Mouse (Mus musculus): Measurements from ENCODE around the gene Hist1h2bb. TPM values are rescaled to one million over a fixed set of nuclear protein-coding genes. Genes with fewer than 3 reads are reported as not detected.
A peak's percentile ranks its signal among the peaks of the same experiment; 100 is the strongest.
"Not testable (repeated sequence)": the region's sequence is repeated elsewhere in the genome, so short reads cannot be mapped to it uniquely, and the experiment has no call there.

Hist1h2bb gene
- 3.2 and 4.1 TPM in 2 replicates for polyA plus RNA-seq (2015; fragmentation: Nextera tagmentation; extraction: Ambion mirVana)

GRCm38 (mm10) chr13:23746201-23747080 lies at the start of gene Hist1h2bb:
Hist1h2bb (plus strand) TSS chr13:23746734.
- Histone ChIP-seq H3K27ac (peak within 1 kb of the TSS; percentile 98), H3K4me1 (peaks cover 21% of the 10 kb centered on the region), H3K9ac (peak within 1 kb of the TSS; percentile 59), H3K4me2 (peak within 1 kb of the TSS; percentile 63), H3K4me3 (peak within 1 kb of the TSS; percentile 36)
- ATAC-seq (ENCODE audit: borderline replicate concordance, extremely low read depth, low FRiP score, low TSS enrichment), result peak; percentile 93
- WGBS, result under 1% methylated on average over 36 of the region's 58 CpGs
- not testable (repeated sequence) for H3K36me3 ChIP-seq, H3K27me3 ChIP-seq, H3K9me3 ChIP-seq

GRCm38 (mm10) chr13:23697491-23698299 lies 48.8 kb upstream of the Hist1h2bb start:
- peak; percentile 43; the same call in 1 of the 2 replicates for ATAC-seq (ENCODE audit: borderline replicate concordance, extremely low read depth, low FRiP score, low TSS enrichment)
- Histone ChIP-seq H3K9ac (peak overlapping the region; percentile 51), H3K4me1 (peaks cover 26% of the 10 kb centered on the region), H3K4me2 (peak overlapping the region; percentile 55), H3K27ac (peak overlapping the region; percentile 94), H3K9me3 (no peaks in the 10 kb centered on the region), H3K4me3 (peak overlapping the region; percentile 41), H3K36me3 (no peaks in the 10 kb centered on the region), H3K27me3 (no peaks in the 10 kb centered on the region)
- WGBS, result under 1% methylated on average over 28 of the region's 32 CpGs

GRCm38 (mm10) chr13:23698300-23698693 lies 48.2 kb upstream of the Hist1h2bb start, which contains the start of gene Hist1h4c:
Hist1h4c (minus strand) TSS chr13:23698454.
- Histone ChIP-seq H3K4me1 (peaks cover 26% of the 10 kb centered on the region), H3K9ac (peak within 1 kb of the TSS; percentile 51), H3K36me3 (no peaks in the 10 kb centered on the region), H3K27ac (peak within 1 kb of the TSS; percentile 94), H3K4me3 (peak within 1 kb of the TSS; percentile 41), H3K4me2 (peak within 1 kb of the TSS; percentile 55), H3K9me3 (no peaks in the 10 kb centered on the region), H3K27me3 (no peaks in the 10 kb centered on the region)
- ATAC-seq (ENCODE audit: borderline replicate concordance, extremely low read depth, low FRiP score, low TSS enrichment), result peak; percentile 96
- WGBS, result 0% methylated on average over 20 of the region's 22 CpGs

- Histone ChIP-seq H3K9me3 (no peaks in the 10 kb centered on the region), H3K9ac (peak overlapping the region; percentile 32; the same call in 1 of the 2 replicates), H3K4me3 (0 out of 2 replicates have a peak overlapping the region, but pooled peaks have one; percentile 5), H3K36me3 (no peaks in the 10 kb centered on the region), H3K4me2 (peak overlapping the region; percentile 46), H3K4me1 (peaks cover 26% of the 10 kb centered on the region), H3K27ac (peak overlapping the region; percentile 90), H3K27me3 (no peaks in the 10 kb centered on the region)
- WGBS, result 63% methylated on average over 6 of the region's 6 CpGs
- ATAC-seq (ENCODE audit: borderline replicate concordance, extremely low read depth, low FRiP score, low TSS enrichment), result no peak
Measured at GRCm38 (mm10) chr13:23698996-23699395, 47.5 kb upstream of the Hist1h2bb start.

GRCm38 (mm10) chr13:23699767-23700166 lies 46.8 kb upstream of the Hist1h2bb start:
- no peaks in the 10 kb centered on the region for H3K9me3 ChIP-seq
- H3K27ac ChIP-seq, result no peak overlapping the region
- no peak overlapping the region for H3K4me2 ChIP-seq
- 68% methylated on average over 3 of the region's 3 CpGs for WGBS
- ATAC-seq (ENCODE audit: borderline replicate concordance, extremely low read depth, low FRiP score, low TSS enrichment), result no peak
- H3K27me3 ChIP-seq, result no peaks in the 10 kb centered on the region
- peaks cover 26% of the 10 kb centered on the region for H3K4me1 ChIP-seq
- H3K36me3 ChIP-seq, result no peaks in the 10 kb centered on the region
- no peak overlapping the region for H3K4me3 ChIP-seq
- H3K9ac ChIP-seq, result no peak overlapping the region

- H3K27ac ChIP-seq, result no peak overlapping the region
- peaks cover 20% of the 10 kb centered on the region for H3K4me1 ChIP-seq
- H3K9ac ChIP-seq, result no peak overlapping the region
- ATAC-seq (ENCODE audit: borderline replicate concordance, extremely low read depth, low FRiP score, low TSS enrichment), result peak; percentile 29; the same call in 1 of the 2 replicates
- no peak overlapping the region for H3K4me2 ChIP-seq
- no peaks in the 10 kb centered on the region for H3K36me3 ChIP-seq
- H3K9me3 ChIP-seq, result no peaks in the 10 kb centered on the region
- no peak overlapping the region for H3K4me3 ChIP-seq
- WGBS, result 21% methylated on average over 8 of the region's 8 CpGs
- no peaks in the 10 kb centered on the region for H3K27me3 ChIP-seq
Measured at GRCm38 (mm10) chr13:23700786-23701520, 45.6 kb upstream of the Hist1h2bb start.

GRCm38 (mm10) chr13:23702220-23702619 lies 44.3 kb upstream of the Hist1h2bb start:
- Histone ChIP-seq H3K4me3 (no peak overlapping the region), H3K27ac (no peak overlapping the region), H3K9me3 (no peaks in the 10 kb centered on the region), H3K4me2 (no peak overlapping the region), H3K36me3 (no peaks in the 10 kb centered on the region), H3K9ac (no peak overlapping the region), H3K4me1 (peaks cover 12% of the 10 kb centered on the region), H3K27me3 (no peaks in the 10 kb centered on the region)
- ATAC-seq (ENCODE audit: borderline replicate concordance, extremely low read depth, low FRiP score, low TSS enrichment), result no peak
- 76% methylated on average over 4 of the region's 4 CpGs for WGBS

- not testable (repeated sequence) for H3K36me3 ChIP-seq; H3K27me3 ChIP-seq; H3K9ac ChIP-seq; H3K4me3 ChIP-seq; H3K4me2 ChIP-seq; ATAC-seq (ENCODE audit: borderline replicate concordance, extremely low read depth, low FRiP score, low TSS enrichment); H3K27ac ChIP-seq; H3K9me3 ChIP-seq
- 84% methylated on average over 2 of the region's 2 CpGs for WGBS
- H3K4me1 ChIP-seq, result peaks cover 12% of the 10 kb centered on the region
Measured at GRCm38 (mm10) chr13:23702801-23703200, 43.7 kb upstream of the Hist1h2bb start.

- no peaks in the 10 kb centered on the region for H3K36me3 ChIP-seq
- H3K9ac ChIP-seq, result no peak overlapping the region
- no peak for ATAC-seq (ENCODE audit: borderline replicate concordance, extremely low read depth, low FRiP score, low TSS enrichment)
- H3K4me3 ChIP-seq, result no peak overlapping the region
- H3K27ac ChIP-seq, result no peak overlapping the region
- 88% methylated on average over 7 of the region's 7 CpGs for WGBS
- H3K4me2 ChIP-seq, result no peak overlapping the region
- H3K4me1 ChIP-seq, result peaks cover 19% of the 10 kb centered on the region
- no peaks in the 10 kb centered on the region for H3K9me3 ChIP-seq
- H3K27me3 ChIP-seq, result no peaks in the 10 kb centered on the region
Measured at GRCm38 (mm10) chr13:23705751-23706356, 40.7 kb upstream of the Hist1h2bb start.

- Histone ChIP-seq H3K9ac (no peak overlapping the region), H3K36me3 (no peaks in the 10 kb centered on the region), H3K4me1 (peaks cover 17% of the 10 kb centered on the region), H3K27me3 (no peaks in the 10 kb centered on the region), H3K4me3 (no peak overlapping the region), H3K9me3 (no peaks in the 10 kb centered on the region), H3K4me2 (no peak overlapping the region), H3K27ac (no peak overlapping the region)
- 90% methylated on average over 12 of the region's 12 CpGs for WGBS
- no peak for ATAC-seq (ENCODE audit: borderline replicate concordance, extremely low read depth, low FRiP score, low TSS enrichment)
Measured at GRCm38 (mm10) chr13:23706771-23707170, 39.8 kb upstream of the Hist1h2bb start.

- no peak for ATAC-seq (ENCODE audit: borderline replicate concordance, extremely low read depth, low FRiP score, low TSS enrichment)
- Histone ChIP-seq H3K9ac (no peak overlapping the region), H3K36me3 (no peaks in the 10 kb centered on the region), H3K27ac (no peak overlapping the region), H3K27me3 (no peaks in the 10 kb centered on the region), H3K4me3 (no peak overlapping the region), H3K4me2 (no peak overlapping the region), H3K9me3 (no peaks in the 10 kb centered on the region), H3K4me1 (peaks cover 17% of the 10 kb centered on the region)
- WGBS, result 90% methylated on average over 4 of the region's 4 CpGs
Measured at GRCm38 (mm10) chr13:23708041-23708440, 38.5 kb upstream of the Hist1h2bb start.
